Mouse (Mus musculus) adrenal gland, postnatal 36 days (tissue): ENCODE measurements at regions not wholly inside any gene's neighbourhood (a gene's known extent, or its start where the extent isn't known, plus 50 kb on each side); places are given as distances from the start of the nearest gene placed in this dataset.
A peak's percentile ranks its signal among the peaks of the same experiment; 100 is the strongest.

Source experiments
- DNase-seq, 2 experiments: peaks; one replicate each; pipeline ENCODE4 v3.0.0; 2021; ENCODE audit warnings: mixed read lengths in 1 of 2

GRCm38 (mm10) chr1:13424524-13424923 is 2010.6 kb downstream of the A830018L16Rik start:
- DNase-seq: no peak

- DNase-seq: no peak
Measured at GRCm38 (mm10) chr1:13425601-13426327, 2011.9 kb downstream of the A830018L16Rik start.

- DNase-seq: peak; percentile 81
Measured at GRCm38 (mm10) chr1:13426328-13427067, 2012.6 kb downstream of the A830018L16Rik start.

- no peak for DNase-seq
Measured at GRCm38 (mm10) chr1:13427068-13427434, 2013.1 kb downstream of the A830018L16Rik start.

- DNase-seq: no peak
Measured at GRCm38 (mm10) chr1:13427501-13428207, 2013.7 kb downstream of the A830018L16Rik start.

GRCm38 (mm10) chr1:13437747-13438394 is 2024.0 kb downstream of the A830018L16Rik start:
- no peak for DNase-seq

- DNase-seq: no peak
Measured at GRCm38 (mm10) chr1:13442366-13442765, 2028.5 kb downstream of the A830018L16Rik start.

GRCm38 (mm10) chr1:13454534-13454933 is 2040.6 kb downstream of the A830018L16Rik start:
- DNase-seq: no peak

GRCm38 (mm10) chr1:13455572-13455971 is 2041.7 kb downstream of the A830018L16Rik start:
- DNase-seq: no peak

GRCm38 (mm10) chr1:13464311-13464710 is 2050.4 kb downstream of the A830018L16Rik start:
- DNase-seq: no peak

GRCm38 (mm10) chr1:13467174-13467573 is 2053.3 kb downstream of the A830018L16Rik start:
- DNase-seq: no peak

- DNase-seq: no peak
Measured at GRCm38 (mm10) chr1:13467886-13468630, 2054.2 kb downstream of the A830018L16Rik start.

- DNase-seq: no peak
Measured at GRCm38 (mm10) chr1:13494727-13495404, 2081.0 kb downstream of the A830018L16Rik start.

- DNase-seq: no peak
Measured at GRCm38 (mm10) chr1:13496386-13496785, 2082.5 kb downstream of the A830018L16Rik start.

- peak; percentile 72 to 79 for DNase-seq
Measured at GRCm38 (mm10) chr1:13500456-13500855, 2086.6 kb downstream of the A830018L16Rik start.

GRCm38 (mm10) chr1:13501938-13502337 is 2088.0 kb downstream of the A830018L16Rik start:
- no peak for DNase-seq

- peak in 1 of 2 experiments; percentile 1 for DNase-seq
Measured at GRCm38 (mm10) chr1:13513761-13514160, 2099.9 kb downstream of the A830018L16Rik start.
